Mouse (Mus musculus) CH12.LX (cell line): ENCODE data around the gene Ly6g6e. TPM values are rescaled to one million over a fixed set of nuclear protein-coding genes. Genes with fewer than 3 reads are reported as not detected.
"Not testable (repeated sequence)": the region's sequence is repeated elsewhere in the genome, so short reads cannot be mapped to it uniquely, and the experiment has no call there.

Experiments
- DNase-seq: peaks from one replicate; pipeline ENCODE4 v3.0.0-alpha.2; 2013; ENCODE audit errors: extremely low read depth
- H3K27ac ChIP-seq: 2 replicates; pipeline ENCODE4 v1.5.1; 2012; ENCODE audit warnings: low read depth, mild to moderate bottlenecking, control low read depth, moderate library complexity; ENCODE audit not compliant: insufficient read depth
- H3K27me3 ChIP-seq: replicated peaks from 2 replicates; pipeline ENCODE3; 2012; ENCODE audit warnings: inconsistent platforms
- H3K36me3 ChIP-seq, 2 experiments: replicated peaks in 1 of 2; 2 replicates each; pipeline versions ENCODE3 to v1.6.1; 2012; ENCODE audit warnings: inconsistent platforms in 1 of 2, low read length in 1 of 2, mild to moderate bottlenecking in 1 of 2, mixed read lengths in 1 of 2, moderate library complexity in 1 of 2; ENCODE audit not compliant: control insufficient read depth in 1 of 2, insufficient read depth in 1 of 2
- H3K4me1 ChIP-seq, 2 experiments: 2 replicates each; pipeline ENCODE4 v1.6.1; 2012; ENCODE audit warnings: inconsistent platforms in 1 of 2, moderate library complexity in 1 of 2; ENCODE audit not compliant: insufficient read depth in 2 of 2, control insufficient read depth in 1 of 2
- H3K4me2 ChIP-seq: 2 replicates; pipeline ENCODE4 v1.6.1; 2012; ENCODE audit warnings: low read depth, mild to moderate bottlenecking, control low read depth; ENCODE audit not compliant: poor library complexity, insufficient read depth, severe bottlenecking
- H3K4me3 ChIP-seq, 3 experiments: fragments of 150-350 bp in 1 of 3; sonication (generic) in 1 of 3; replicated peaks in 1 of 3; 2 replicates each; pipeline versions ENCODE3 to v1.5.1; 2011 to 2012; ENCODE audit warnings: low read depth in 2 of 3, low read length in 2 of 3, mild to moderate bottlenecking in 2 of 3, moderate library complexity in 2 of 3, control low read depth in 1 of 3, improper control_type of control experiment in 1 of 3, inconsistent platforms in 1 of 3, mixed read lengths in 1 of 3; ENCODE audit not compliant: poor library complexity in 1 of 3
- H3K79me2 ChIP-seq: replicated peaks from 2 replicates; pipeline ENCODE4 v1.6.1; 2012; ENCODE audit warnings: mild to moderate bottlenecking, moderate library complexity; ENCODE audit not compliant: control insufficient read depth, poor library complexity, insufficient read depth, severe bottlenecking; ENCODE audit errors: extremely low read depth
- H3K9ac ChIP-seq: 2 replicates; pipeline ENCODE4 v1.6.1; 2012; ENCODE audit warnings: low read depth, mild to moderate bottlenecking, control low read depth, moderate library complexity; ENCODE audit not compliant: insufficient read depth
- H3K9me3 ChIP-seq: replicated peaks from 2 replicates; pipeline ENCODE3; 2012; ENCODE audit warnings: low read length, inconsistent platforms, mixed read lengths
- BHLHE40 ChIP-seq: IDR thresholded peaks from 2 replicates; pipeline ENCODE4 v1.6.1; 2011; ENCODE audit warnings: mild to moderate bottlenecking, low read depth, low read length, improper control_type of control experiment
- CTCF ChIP-seq, 2 experiments: IDR thresholded peaks in 1 of 2; conservative IDR thresholded peaks in 1 of 2; 2 replicates each; pipeline ENCODE4 v1.5.1; 2011 to 2012; ENCODE audit warnings: low read depth in 2 of 2, low read length in 2 of 2, improper control_type of control experiment in 1 of 2, inconsistent platforms in 1 of 2, mild to moderate bottlenecking in 1 of 2, moderate library complexity in 1 of 2
- E2F4 ChIP-seq: IDR thresholded peaks from 2 replicates; pipeline ENCODE4 v1.6.1; 2011; ENCODE audit warnings: low read depth, low read length, improper control_type of control experiment; ENCODE audit not compliant: insufficient replicate concordance
- IRF4 ChIP-seq: IDR thresholded peaks from 2 replicates; pipeline ENCODE4 v1.6.1; 2014; ENCODE audit warnings: low read depth, mild to moderate bottlenecking, inconsistent platforms, low read length, improper control_type of control experiment
- NELFE ChIP-seq: IDR thresholded peaks from 2 replicates; pipeline ENCODE4 v1.6.1; 2011; ENCODE audit warnings: low read depth, low read length, improper control_type of control experiment
- NRF1 ChIP-seq: IDR thresholded peaks from 2 replicates; pipeline ENCODE4 v1.6.1; 2014; ENCODE audit warnings: low read depth, mild to moderate bottlenecking, inconsistent platforms, low read length, improper control_type of control experiment, moderate library complexity
- RAD21 ChIP-seq: IDR thresholded peaks from 2 replicates; pipeline ENCODE4 v1.6.1; 2011; ENCODE audit warnings: low read depth, mild to moderate bottlenecking, low read length, improper control_type of control experiment, moderate library complexity
- SIN3A ChIP-seq: IDR thresholded peaks from 2 replicates; pipeline ENCODE4 v1.6.1; 2012; ENCODE audit warnings: low read length, improper control_type of control experiment, inconsistent platforms
- dilution Hi-C: fragments of 300-500 bp; cut with MboI; formaldehyde crosslinking; loops from 2 replicates; pipeline ENCODE4 v1.14.3; 2020; ENCODE audit warnings: low sequenced_read_pairs; ENCODE audit not compliant: extremely low pct_unique_long_range_greater_than_20kb, extremely low pct_ligation_motif_present
- in situ Hi-C: fragments of 300-500 bp; cut with MboI; formaldehyde crosslinking; loops from 3 replicates; pipeline ENCODE4 v1.14.3; 2019; ENCODE audit warnings: low sequenced_read_pairs, low pct_ligation_motif_present, low pct_unique_long_range_greater_than_20kb, mixed read lengths
- polyA plus RNA-seq: library from polyadenylated mRNA; unstranded; fragments of >175 nt; gene quantifications from 2 replicates; pipeline ENCODE4 v1.2.1, GENCODE M21; 2012; ENCODE audit warnings: low read depth; ENCODE audit not compliant: insufficient read length
- total RNA-seq, 2 experiments: library from RNA; depleted of rRNA; stranded (reverse); fragments of 300-350 nt in 1 of 2; fragments of >200 nt in 1 of 2; gene quantifications; 2 replicates each; pipeline ENCODE4 v1.2.3; 2012 to 2014

Ly6g6e gene
- total and polyA plus RNA-seq, 3 experiments, result not detected

GRCm38 (mm10) chr17:35121871-35122303 is 45.2 kb downstream of the Ly6g6e start, which contains the start of gene Csnk2b:
TSS of gene Csnk2b (minus strand) at chr17:35122053.
- H3K9me3 ChIP-seq, result no peaks in the 10 kb centered on the region
- H3K4me1 ChIP-seq, result peaks cover 0 to 44% of the 10 kb centered on the region in 2 experiments; a peak in 2 of 4 replicates
- DNase-seq, result peak; percentile 66
- dilution Hi-C loops, result no loop called here
- H3K4me3 ChIP-seq, result peak within 1 kb of the TSS; percentile 95 to 99 (median 98)
- peaks cover 34 to 46% of the 10 kb centered on the region in 2 experiments for H3K36me3 ChIP-seq
- no peaks in the 10 kb centered on the region for H3K27me3 ChIP-seq
- in situ Hi-C loops, result no loop called here
- H3K9ac ChIP-seq, result peak within 1 kb of the TSS; percentile 95
- H3K79me2 ChIP-seq, result peaks cover 40% of the 10 kb centered on the region
- H3K4me2 ChIP-seq, result peak within 1 kb of the TSS; percentile 69
- TF ChIP-seq NELFE (no peak), BHLHE40 (no peak), E2F4 (0 out of 2 replicates have a peak, but pooled peaks have one; percentile 49), IRF4 (no peak), SIN3A (no peak), RAD21 (peak; percentile 29), CTCF (conservative IDR thresholded peaks at IDR 0.05 in 1 of 2, IDR thresholded peaks at IDR 0.05 in 1 of 2; ENCODE audit: low read depth in 2 of 2, low read length in 2 of 2) (peak in 1 of 2 experiments; percentile 43; a peak in 2 of 4 replicates), NRF1 (peak; percentile 81)
- TF ChIP-seq, all 38 proteins: peak for 4
- peak within 1 kb of the TSS; percentile 83 for H3K27ac ChIP-seq

GRCm38 (mm10) chr17:35123287-35123686 is 46.6 kb downstream of the Ly6g6e start:
- H3K4me3 ChIP-seq, H3K27me3 ChIP-seq, H3K4me2 ChIP-seq, H3K9me3 ChIP-seq, H3K9ac ChIP-seq, H3K27ac ChIP-seq, in situ Hi-C loops, DNase-seq, dilution Hi-C loops: not testable (repeated sequence)
- Histone ChIP-seq H3K79me2 (peaks cover 51% of the 10 kb centered on the region), H3K4me1 (peaks cover 5 to 55% of the 10 kb centered on the region in 2 experiments), H3K36me3 (peaks cover 28 to 42% of the 10 kb centered on the region in 2 experiments)

- H3K9ac ChIP-seq, H3K27ac ChIP-seq, H3K4me3 ChIP-seq, DNase-seq, H3K4me2 ChIP-seq, H3K27me3 ChIP-seq, dilution Hi-C loops, in situ Hi-C loops, H3K9me3 ChIP-seq: not testable (repeated sequence)
- Histone ChIP-seq H3K36me3 (peaks cover 26 to 43% of the 10 kb centered on the region in 2 experiments), H3K79me2 (peaks cover 53% of the 10 kb centered on the region), H3K4me1 (peaks cover 5 to 55% of the 10 kb centered on the region in 2 experiments)
Measured at GRCm38 (mm10) chr17:35124261-35124896, 47.7 kb downstream of the Ly6g6e start.
